Mouse (Mus musculus) liver, postnatal 0 days (tissue): ENCODE results near the gene Gphn.
A peak's percentile ranks its signal among the peaks of the same experiment; 100 is the strongest.

ENCODE experiments used
- CTCF ChIP-seq: sonication (generic); IDR thresholded peaks from 2 replicates; pipeline ENCODE4 v1.5.1; 2016; ENCODE audit warnings: antibody characterized with exemption, low read depth
- EP300 ChIP-seq: IDR thresholded peaks from 2 replicates; pipeline ENCODE4 v1.6.1; 2016; ENCODE audit warnings: antibody characterized with exemption, low read depth, mild to moderate bottlenecking

DNA sequence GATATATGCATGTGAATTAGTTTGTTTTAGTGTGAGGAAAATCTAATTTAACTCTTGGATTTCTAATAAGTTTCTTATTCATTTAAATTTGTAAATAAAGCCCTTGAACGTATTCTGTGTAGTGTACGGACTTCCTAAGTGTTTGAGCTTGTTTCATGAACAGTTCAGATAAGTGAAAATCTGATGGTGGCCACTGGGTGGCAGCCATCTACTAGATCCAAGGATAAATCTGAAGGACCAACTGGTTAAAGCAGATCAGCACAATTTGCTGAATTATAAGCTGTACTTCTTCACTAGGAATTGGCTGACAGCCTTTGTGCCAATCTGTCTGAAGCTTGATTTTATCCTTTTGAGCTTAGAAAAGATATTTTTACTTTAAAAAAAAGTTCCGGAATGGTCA lies 105.9 kb downstream of the Gphn start:
- no peak for TF ChIP-seq EP300
- peak; percentile 68 for TF ChIP-seq CTCF
